Mouse (Mus musculus) skeletal muscle tissue, adult 2 months (tissue): ENCODE results near the gene N4bp2.

ENCODE experiments used
- DNase-seq: peaks from one replicate; pipeline ENCODE4 v3.0.0-alpha.2; 2012; ENCODE audit warnings: low read depth, low spot score

N4bp2 gene

GRCm38 (mm10) chr5:65862217-65862927 is 99.1 kb downstream of the N4bp2 start:
- DNase-seq: no peak

- DNase-seq: peak; percentile 40
Observed at GRCm38 (mm10) chr5:65863349-65863749, 100.0 kb downstream of the N4bp2 start.

- DNase-seq: no peak
Observed at GRCm38 (mm10) chr5:65864486-65864885, 101.2 kb downstream of the N4bp2 start.

GRCm38 (mm10) chr5:65864946-65865345 is 101.6 kb downstream of the N4bp2 start:
- no peak for DNase-seq

- DNase-seq: no peak
Observed at GRCm38 (mm10) chr5:65866591-65866990, 103.3 kb downstream of the N4bp2 start.

GRCm38 (mm10) chr5:65867380-65868116 is 104.2 kb downstream of the N4bp2 start:
- no peak for DNase-seq

GRCm38 (mm10) chr5:65868419-65868818 is 105.1 kb downstream of the N4bp2 start:
- no peak for DNase-seq

- no peak for DNase-seq
Observed at GRCm38 (mm10) chr5:65869660-65870059, 106.3 kb downstream of the N4bp2 start.

- DNase-seq: no peak
Observed at GRCm38 (mm10) chr5:65871276-65871875, 108.1 kb downstream of the N4bp2 start.

- DNase-seq: no peak
Observed at GRCm38 (mm10) chr5:65873212-65873611, 109.9 kb downstream of the N4bp2 start.

- DNase-seq: no peak
Observed at GRCm38 (mm10) chr5:65875269-65875668, 111.9 kb downstream of the N4bp2 start.

- DNase-seq: no peak
Observed at GRCm38 (mm10) chr5:65878367-65878766, 115.0 kb downstream of the N4bp2 start.
